Mouse (Mus musculus) cerebellum, adult 11 months (tissue): ENCODE measurements around the gene Pcnx3.

Experiments used
- DNase-seq: peaks from one replicate; pipeline ENCODE4 v3.0.0; 2022

The Pcnx3 gene

GRCm38 (mm10) chr19:5688200-5689087, at the start of gene Pcnx3, which contains the start of gene Map3k11:
Gene Pcnx3 (minus strand): TSS chr19:5688908.
Gene Map3k11 (plus strand): TSS chr19:5688742.
- DNase-seq: peak; percentile 98

GRCm38 (mm10) chr19:5734325-5734724, 45.6 kb upstream of the Pcnx3 start:
- DNase-seq: no peak

GRCm38 (mm10) chr19:5731264-5731978, 42.7 kb upstream of the Pcnx3 start:
- peak; percentile 89 for DNase-seq

- no peak for DNase-seq
Measured at GRCm38 (mm10) chr19:5730314-5731186, 41.8 kb upstream of the Pcnx3 start.

GRCm38 (mm10) chr19:5729444-5729815, 40.7 kb upstream of the Pcnx3 start, which contains the start of gene Fam89b:
Gene Fam89b (minus strand): TSS chr19:5729653.
- peak; percentile 75 for DNase-seq

- peak; percentile 49 for DNase-seq
Measured at GRCm38 (mm10) chr19:5728631-5729443, 40.1 kb upstream of the Pcnx3 start.

- DNase-seq: peak; percentile 83
Measured at GRCm38 (mm10) chr19:5727701-5728100, 39.0 kb upstream of the Pcnx3 start.

- DNase-seq: no peak
Measured at GRCm38 (mm10) chr19:5726961-5727578, 38.4 kb upstream of the Pcnx3 start.

GRCm38 (mm10) chr19:5725767-5726515, 37.2 kb upstream of the Pcnx3 start, which contains the start of gene Ehbp1l1:
Gene Ehbp1l1 (minus strand): TSS chr19:5726317.
- no peak for DNase-seq

- no peak for DNase-seq
Measured at GRCm38 (mm10) chr19:5725029-5725707, 36.5 kb upstream of the Pcnx3 start.

GRCm38 (mm10) chr19:5724549-5724941, 35.8 kb upstream of the Pcnx3 start:
- no peak for DNase-seq

- no peak for DNase-seq
Measured at GRCm38 (mm10) chr19:5723934-5724548, 35.3 kb upstream of the Pcnx3 start.

- DNase-seq: no peak
Measured at GRCm38 (mm10) chr19:5722848-5723425, 34.2 kb upstream of the Pcnx3 start.

GRCm38 (mm10) chr19:5721233-5721632, 32.5 kb upstream of the Pcnx3 start:
- DNase-seq: no peak

GRCm38 (mm10) chr19:5716955-5717354, 28.2 kb upstream of the Pcnx3 start:
- no peak for DNase-seq

- no peak for DNase-seq
Measured at GRCm38 (mm10) chr19:5715793-5716688, 27.3 kb upstream of the Pcnx3 start.

- DNase-seq: no peak
Measured at GRCm38 (mm10) chr19:5713730-5714129, 25.0 kb upstream of the Pcnx3 start.

GRCm38 (mm10) chr19:5713255-5713654, 24.5 kb upstream of the Pcnx3 start:
- DNase-seq: no peak
